Mouse (Mus musculus) forebrain, embryonic 16.5 days (tissue): ENCODE measurements around the gene Pitpnm3. TPM values are rescaled to one million over a fixed set of nuclear protein-coding genes. Genes with fewer than 3 reads are reported as not detected.

Experiments
- ATAC-seq: fragments of 200-750 bp; cut with Nextera tagmentation; 2 replicates; pipeline ENCODE4 v1.8.0; 2017; ENCODE audit warnings: mild to moderate bottlenecking, moderate library complexity
- H3K27ac ChIP-seq: fragments of 300-500 bp; sonication (generic); 2 replicates; pipeline ENCODE4 v1.5.1; 2014; ENCODE audit warnings: low read length, control low read depth
- H3K27me3 ChIP-seq: fragments of 300-500 bp; sonication (generic); replicated peaks from 2 replicates; pipeline ENCODE4 v1.6.1; 2014; ENCODE audit warnings: low read length; ENCODE audit not compliant: control insufficient read depth, insufficient read depth
- H3K36me3 ChIP-seq: fragments of 300-500 bp; sonication (generic); 2 replicates; pipeline ENCODE4 v1.6.1; 2014; ENCODE audit not compliant: control insufficient read depth, insufficient read depth
- H3K4me1 ChIP-seq: fragments of 300-500 bp; sonication (generic); replicated peaks from 2 replicates; pipeline ENCODE4 v1.6.1; 2014; ENCODE audit warnings: low read length; ENCODE audit not compliant: control insufficient read depth, insufficient read depth
- H3K4me2 ChIP-seq: fragments of 300-500 bp; sonication (generic); 2 replicates; pipeline ENCODE4 v1.6.1; 2014; ENCODE audit warnings: mild to moderate bottlenecking, low read length, control low read depth
- H3K4me3 ChIP-seq: fragments of 300-500 bp; sonication (generic); replicated peaks from 2 replicates; pipeline ENCODE4 v1.5.1; 2014; ENCODE audit warnings: mild to moderate bottlenecking, low read length, control low read depth
- H3K9ac ChIP-seq: fragments of 300-500 bp; sonication (generic); replicated peaks from 2 replicates; pipeline ENCODE4 v1.6.1; 2014; ENCODE audit warnings: low read depth, low read length, control low read depth
- H3K9me3 ChIP-seq: fragments of 300-500 bp; sonication (generic); 2 replicates; pipeline ENCODE4 v1.6.1; 2016; ENCODE audit warnings: low read length; ENCODE audit not compliant: control insufficient read depth
- WGBS: fragments of 180-500 bp; shearing (Covaris S2); extraction: QIAGEN DNeasy Blood & Tissue Kit; methylation state at CpG from one replicate; pipeline ENCODE4 v1.1.7; 2014; 5-methylcytosine and 5-hydroxymethylcytosine counted together
- polyA plus RNA-seq: library from polyadenylated mRNA; unstranded; fragments of >200 nt; fragmentation: Nextera tagmentation; extraction: Ambion mirVana; gene quantifications from 2 replicates; pipeline ENCODE4 v1.2.1, GENCODE M21; 2015

The Pitpnm3 gene
- polyA plus RNA-seq, 1 experiment from 2014 or later, result 3.0 TPM

DNA sequence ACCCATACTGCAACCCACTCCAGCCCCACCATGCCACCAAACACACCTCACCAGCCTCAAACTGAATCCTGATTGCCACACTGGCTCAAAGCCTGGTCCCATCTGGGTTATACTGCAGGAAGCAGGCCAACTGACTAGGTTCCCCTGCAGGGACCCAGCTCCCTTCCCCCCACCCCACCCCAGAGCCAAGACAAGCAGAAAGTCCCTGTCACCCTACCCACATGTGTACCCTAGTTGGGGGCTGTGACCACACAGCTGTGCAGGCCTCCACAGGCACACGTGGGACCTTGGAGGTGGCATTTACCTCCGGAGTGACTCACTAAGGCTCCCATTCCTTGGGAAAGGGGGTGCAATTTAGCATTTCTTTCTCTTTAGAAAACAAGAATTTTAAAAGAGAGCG lies 5.1 kb downstream of the Pitpnm3 start:
- Histone ChIP-seq H3K9me3 (no peaks in the 10 kb centered on the region), H3K9ac (no peak overlapping the region), H3K27me3 (peaks cover 16% of the 10 kb centered on the region), H3K36me3 (no peaks in the 10 kb centered on the region), H3K4me1 (peaks cover 31% of the 10 kb centered on the region), H3K4me2 (no peak overlapping the region), H3K27ac (no peak overlapping the region), H3K4me3 (no peak overlapping the region)
- no peak for ATAC-seq
- 57% methylated on average over 3 of the region's 3 CpGs for WGBS

DNA sequence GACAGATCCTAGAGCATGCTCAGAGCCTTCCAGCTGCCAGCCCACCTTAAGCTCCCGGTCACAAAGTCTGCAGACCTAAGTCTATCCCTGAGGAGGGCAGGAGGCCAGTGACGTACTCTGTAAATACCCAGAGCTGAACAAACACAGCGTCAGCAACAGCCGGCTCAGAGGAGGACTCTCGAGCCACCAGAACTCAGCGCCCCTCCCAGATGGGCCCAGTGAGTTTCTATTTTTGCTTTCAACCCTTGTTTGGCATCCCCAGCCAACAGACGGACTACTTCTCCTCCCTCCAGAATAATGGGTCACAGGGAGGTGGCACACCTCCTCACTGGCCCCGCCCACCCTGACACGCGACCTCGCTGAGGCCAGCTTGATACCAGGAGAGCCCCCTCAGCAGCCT lies 5.6 kb downstream of the Pitpnm3 start:
- no peak for ATAC-seq
- H3K9ac ChIP-seq, result no peak overlapping the region
- H3K27me3 ChIP-seq, result peaks cover 16% of the 10 kb centered on the region
- peaks cover 28% of the 10 kb centered on the region for H3K4me1 ChIP-seq
- no peaks in the 10 kb centered on the region for H3K9me3 ChIP-seq
- WGBS, result 8% methylated on average over 11 of the region's 11 CpGs
- H3K4me3 ChIP-seq, result no peak overlapping the region
- H3K27ac ChIP-seq, result no peak overlapping the region
- peak overlapping the region; percentile 6; the same call in 1 of the 2 replicates for H3K4me2 ChIP-seq
- H3K36me3 ChIP-seq, result no peaks in the 10 kb centered on the region

DNA sequence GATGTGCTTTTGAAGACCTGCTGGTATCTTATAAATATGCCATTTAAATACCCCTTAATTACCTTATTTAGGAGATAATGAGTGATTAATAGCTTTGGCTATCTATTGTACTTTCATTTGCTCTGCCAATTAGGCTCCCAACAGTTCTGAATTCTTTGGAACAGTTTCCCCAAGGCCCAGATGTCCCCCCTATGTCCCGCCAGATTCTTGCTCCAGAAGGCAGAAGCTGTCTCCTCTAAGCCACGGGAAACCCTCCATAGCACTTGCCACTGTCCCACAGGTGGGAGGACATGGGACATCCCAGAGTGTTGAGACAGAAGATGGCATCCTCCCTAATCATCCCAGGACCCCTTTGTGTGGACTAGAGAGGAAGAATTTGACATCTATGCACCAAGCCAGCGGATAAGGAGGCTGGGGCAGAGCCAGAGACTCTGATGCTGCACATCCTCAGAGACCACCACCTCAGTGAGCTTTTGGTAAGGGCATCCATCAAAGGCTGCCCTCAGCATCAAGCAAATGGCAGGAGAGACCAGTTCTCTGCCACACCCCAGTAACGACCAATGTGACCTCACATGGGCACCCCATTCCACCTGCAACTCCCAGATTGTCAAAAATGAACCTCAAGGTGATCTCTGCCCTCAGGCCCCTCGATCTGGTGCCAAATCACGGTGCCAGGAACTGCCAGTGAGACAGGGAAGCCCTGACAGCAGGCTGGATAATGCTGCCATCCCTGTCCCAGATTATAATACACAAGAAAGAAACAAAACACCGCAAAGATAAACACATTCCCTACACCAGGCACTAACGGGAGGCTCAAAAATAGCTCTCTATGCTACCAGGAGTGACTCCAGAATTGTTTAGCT lies 6.3 kb downstream of the Pitpnm3 start:
- Histone ChIP-seq H3K9ac (no peak overlapping the region), H3K27me3 (peaks cover 10% of the 10 kb centered on the region), H3K4me1 (peaks cover 24% of the 10 kb centered on the region), H3K36me3 (no peaks in the 10 kb centered on the region), H3K4me3 (no peak overlapping the region), H3K27ac (no peak overlapping the region), H3K9me3 (no peaks in the 10 kb centered on the region), H3K4me2 (no peak overlapping the region)
- 59% methylated on average over 8 of the region's 8 CpGs for WGBS
- ATAC-seq, result no peak

DNA sequence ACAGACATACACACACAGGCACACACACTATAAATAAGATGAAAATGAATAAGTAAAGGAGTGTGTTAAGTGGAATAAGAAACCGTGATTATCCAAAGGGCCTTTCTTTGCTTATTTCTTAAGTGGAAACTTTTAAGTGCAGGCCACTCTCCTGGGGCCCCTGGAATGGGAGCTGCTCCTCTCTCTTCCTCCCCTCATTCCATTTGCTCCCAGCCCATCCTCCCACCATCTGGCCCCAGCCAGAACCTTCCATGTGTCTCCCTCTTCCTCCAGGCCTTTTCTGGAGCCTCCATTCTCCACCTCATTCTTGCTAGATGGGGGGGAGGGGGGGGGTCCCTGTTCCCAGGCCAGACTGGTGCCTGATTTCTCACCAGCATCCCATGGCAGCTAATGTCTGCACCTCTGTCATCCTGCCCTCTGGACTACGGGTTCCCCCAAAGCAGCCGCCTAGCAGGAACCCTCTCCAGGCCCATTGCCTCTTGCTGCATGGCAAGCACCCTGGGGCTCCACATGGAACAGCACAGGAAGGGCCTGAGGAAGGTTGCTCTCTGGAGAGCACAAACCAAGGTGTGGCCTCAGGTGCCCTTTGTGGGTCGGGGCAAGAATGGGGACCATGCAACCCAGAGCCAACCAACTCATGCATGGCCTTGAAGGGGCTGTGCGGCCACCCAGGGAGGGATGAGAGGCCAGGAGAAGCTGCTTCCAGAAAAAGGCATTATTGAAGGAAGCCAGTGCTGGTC lies 8.0 kb downstream of the Pitpnm3 start:
- Histone ChIP-seq H3K4me2 (no peak overlapping the region), H3K36me3 (no peaks in the 10 kb centered on the region), H3K27ac (no peak overlapping the region), H3K4me3 (no peak overlapping the region), H3K9me3 (no peaks in the 10 kb centered on the region), H3K27me3 (no peaks in the 10 kb centered on the region), H3K4me1 (peaks cover 22% of the 10 kb centered on the region), H3K9ac (no peak overlapping the region)
- ATAC-seq, result no peak
- 82% methylated on average over 5 of the region's 5 CpGs for WGBS

DNA sequence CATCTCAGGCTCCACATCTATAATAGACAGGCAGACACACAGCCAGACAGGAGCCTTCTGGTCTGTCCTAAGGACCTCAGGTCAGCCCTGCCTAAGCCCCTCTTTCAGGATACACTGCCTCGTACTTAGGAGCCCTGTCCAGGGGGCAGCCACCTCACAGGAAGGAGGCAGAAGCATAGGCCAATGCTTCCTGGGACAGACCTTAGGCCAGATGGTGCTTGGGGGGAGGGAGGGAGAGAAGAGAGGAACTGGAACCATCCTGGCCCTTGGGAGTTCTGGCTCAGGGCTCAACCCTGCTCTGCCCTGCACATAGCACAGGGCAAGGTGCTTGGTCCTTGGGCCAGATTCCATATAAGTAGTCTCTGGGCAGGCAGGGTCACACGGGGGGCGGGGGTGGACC lies 9.8 kb downstream of the Pitpnm3 start:
- Histone ChIP-seq H3K27me3 (no peaks in the 10 kb centered on the region), H3K4me3 (no peak overlapping the region), H3K36me3 (no peaks in the 10 kb centered on the region), H3K4me1 (peaks cover 15% of the 10 kb centered on the region), H3K9me3 (no peaks in the 10 kb centered on the region), H3K4me2 (no peak overlapping the region), H3K9ac (no peak overlapping the region), H3K27ac (no peak overlapping the region)
- no peak for ATAC-seq
- WGBS, result 81% methylated on average over 3 of the region's 3 CpGs

DNA sequence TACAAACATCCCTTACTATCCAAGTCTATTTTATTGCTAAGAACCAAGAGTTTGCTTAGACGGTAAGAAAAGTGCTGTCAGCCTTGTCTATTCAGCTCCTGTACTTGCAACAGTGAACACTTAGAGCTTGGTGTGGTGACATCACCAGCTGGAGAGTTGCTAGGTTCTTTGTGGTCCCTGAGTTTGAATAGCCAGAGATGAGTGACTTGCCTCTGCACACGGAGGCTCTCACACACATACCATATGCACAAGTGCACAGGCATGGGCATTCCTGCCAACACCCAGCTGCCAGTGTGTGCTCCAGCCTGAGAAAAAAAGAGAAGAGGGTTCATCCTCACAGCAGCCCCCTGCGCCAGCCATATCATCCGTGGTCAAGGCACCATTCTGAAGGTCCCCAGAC lies 12.0 kb downstream of the Pitpnm3 start:
- H3K9ac ChIP-seq, result no peak overlapping the region
- H3K27me3 ChIP-seq, result no peaks in the 10 kb centered on the region
- WGBS, result 60% methylated on average over 4 of the region's 4 CpGs
- no peaks in the 10 kb centered on the region for H3K36me3 ChIP-seq
- no peak overlapping the region for H3K27ac ChIP-seq
- ATAC-seq, result no peak
- no peak overlapping the region for H3K4me3 ChIP-seq
- no peaks in the 10 kb centered on the region for H3K9me3 ChIP-seq
- H3K4me2 ChIP-seq, result no peak overlapping the region
- H3K4me1 ChIP-seq, result no peaks in the 10 kb centered on the region; the same call in 1 of the 2 replicates

DNA sequence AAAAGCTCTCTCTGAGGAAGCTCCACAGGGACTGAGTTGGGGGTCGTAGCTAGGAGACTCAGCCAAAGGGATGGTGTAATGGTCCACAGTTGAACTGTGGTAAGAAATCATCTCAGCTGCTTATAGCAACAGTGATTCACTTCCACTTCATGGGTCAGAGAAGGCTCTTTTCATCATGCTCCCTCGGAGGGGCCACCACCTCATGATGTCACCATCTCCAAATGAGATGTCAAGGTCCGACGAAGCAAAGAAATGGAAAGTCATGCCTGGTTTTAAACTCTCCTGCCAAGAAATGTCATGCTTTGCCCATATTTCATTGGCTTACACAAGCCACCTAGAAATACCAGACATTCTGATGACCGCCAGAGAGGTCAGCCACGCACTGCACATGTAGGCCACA lies 15.2 kb downstream of the Pitpnm3 start:
- no peak overlapping the region for H3K9ac ChIP-seq
- no peak overlapping the region for H3K4me2 ChIP-seq
- H3K27ac ChIP-seq, result no peak overlapping the region
- no peak overlapping the region for H3K4me3 ChIP-seq
- no peak for ATAC-seq
- 96% methylated on average over 6 of the region's 6 CpGs for WGBS
- H3K27me3 ChIP-seq, result no peaks in the 10 kb centered on the region
- 0 out of 2 replicates have a peak, but pooled peaks cover 3% of the 10 kb centered on the region for H3K4me1 ChIP-seq
- H3K36me3 ChIP-seq, result no peaks in the 10 kb centered on the region
- no peaks in the 10 kb centered on the region for H3K9me3 ChIP-seq

DNA sequence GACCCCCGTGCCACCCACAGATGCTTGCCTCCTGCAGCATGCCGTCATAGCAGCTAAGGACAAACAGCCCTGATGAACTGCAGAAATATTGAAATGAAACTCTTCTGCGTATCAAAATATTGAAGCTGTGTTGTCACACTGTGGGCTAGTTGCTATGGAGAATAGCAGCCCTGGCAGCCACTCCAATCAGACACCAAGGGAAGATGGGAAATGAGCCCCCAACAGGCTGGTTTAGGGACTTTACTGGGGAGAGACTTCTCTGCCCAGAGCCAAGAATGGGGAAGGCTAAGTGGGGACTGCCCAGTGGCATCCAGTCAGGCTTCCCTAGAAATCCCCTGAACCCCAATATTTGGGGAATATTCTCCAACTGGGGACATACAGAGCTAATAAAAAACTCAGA lies 16.9 kb downstream of the Pitpnm3 start:
- H3K4me1 ChIP-seq, result 0 out of 2 replicates have a peak, but pooled peaks cover 3% of the 10 kb centered on the region
- H3K4me2 ChIP-seq, result no peak overlapping the region
- H3K27ac ChIP-seq, result no peak overlapping the region
- WGBS, result 80% methylated on average over 3 of the region's 3 CpGs
- no peaks in the 10 kb centered on the region for H3K36me3 ChIP-seq
- H3K9ac ChIP-seq, result no peak overlapping the region
- no peaks in the 10 kb centered on the region for H3K9me3 ChIP-seq
- H3K27me3 ChIP-seq, result no peaks in the 10 kb centered on the region
- no peak overlapping the region for H3K4me3 ChIP-seq
- no peak for ATAC-seq

DNA sequence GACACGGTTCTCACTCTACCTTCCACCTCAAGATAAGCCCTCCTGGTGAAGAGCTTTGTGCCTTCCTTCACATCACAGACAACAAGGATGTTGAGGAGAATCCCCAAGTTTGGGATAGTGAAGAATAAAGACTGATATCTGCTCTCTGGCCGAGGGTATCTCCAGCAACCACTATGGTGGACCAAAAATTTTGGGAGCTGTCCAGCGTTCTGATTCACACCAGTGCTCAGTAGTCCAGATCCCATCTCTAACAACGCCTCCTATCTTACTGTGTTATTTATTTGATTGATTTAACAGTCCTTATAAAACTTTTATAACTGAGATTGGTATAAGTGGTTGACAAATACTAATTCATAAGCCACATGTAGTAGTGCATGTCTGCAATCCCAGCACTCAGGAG lies 22.3 kb downstream of the Pitpnm3 start:
- no peak overlapping the region for H3K4me3 ChIP-seq
- H3K9ac ChIP-seq, result no peak overlapping the region
- H3K27me3 ChIP-seq, result no peaks in the 10 kb centered on the region
- H3K4me2 ChIP-seq, result no peak overlapping the region
- ATAC-seq, result no peak
- H3K36me3 ChIP-seq, result no peaks in the 10 kb centered on the region
- H3K4me1 ChIP-seq, result 0 out of 2 replicates have a peak, but pooled peaks cover 3% of the 10 kb centered on the region
- 67% methylated on average over 4 of the region's 4 CpGs for WGBS
- no peak overlapping the region for H3K27ac ChIP-seq
- H3K9me3 ChIP-seq, result no peaks in the 10 kb centered on the region
